Mouse (Mus musculus): Measurements from ENCODE around the gene Sgsm1.
"Not testable (repeated sequence)": the region's sequence is repeated elsewhere in the genome, so short reads cannot be mapped to it uniquely, and the experiment has no call there.

Gene Sgsm1

GRCm38 (mm10) chr5:113310377-113311003, at the start of gene Sgsm1:
TSS of gene Sgsm1 (minus strand) at chr5:113310786.
- DNase-seq (ENCODE audit: low spot score), result peak; percentile 84

GRCm38 (mm10) chr5:113358833-113359232, 48.2 kb upstream of the Sgsm1 start:
- no peak for DNase-seq (ENCODE audit: low spot score)

GRCm38 (mm10) chr5:113357656-113358055, 47.1 kb upstream of the Sgsm1 start:
- no peak for DNase-seq (ENCODE audit: low spot score)

GRCm38 (mm10) chr5:113357186-113357585, 46.6 kb upstream of the Sgsm1 start, which contains the start of gene Aym1:
TSS of gene Aym1 (plus strand) at chr5:113357294.
- no peak for DNase-seq (ENCODE audit: low spot score)

GRCm38 (mm10) chr5:113354311-113354710, 43.7 kb upstream of the Sgsm1 start:
- DNase-seq (ENCODE audit: low spot score), result no peak

GRCm38 (mm10) chr5:113352636-113353035, 42.0 kb upstream of the Sgsm1 start:
- no peak for DNase-seq (ENCODE audit: low spot score)

- no peak for DNase-seq (ENCODE audit: low spot score)
Observed at GRCm38 (mm10) chr5:113351768-113352167, 41.2 kb upstream of the Sgsm1 start.

GRCm38 (mm10) chr5:113349810-113350209, 39.2 kb upstream of the Sgsm1 start:
- DNase-seq (ENCODE audit: low spot score), result no peak

- DNase-seq (ENCODE audit: low spot score), result no peak
Observed at GRCm38 (mm10) chr5:113349226-113349625, 38.6 kb upstream of the Sgsm1 start.

GRCm38 (mm10) chr5:113348597-113348996, 38.0 kb upstream of the Sgsm1 start:
- no peak for DNase-seq (ENCODE audit: low spot score)

- DNase-seq (ENCODE audit: low spot score), result no peak
Observed at GRCm38 (mm10) chr5:113347593-113347992, 37.0 kb upstream of the Sgsm1 start.

- DNase-seq (ENCODE audit: low spot score), result not testable (repeated sequence)
Observed at GRCm38 (mm10) chr5:113346651-113347050, 36.1 kb upstream of the Sgsm1 start.

GRCm38 (mm10) chr5:113345781-113346180, 35.2 kb upstream of the Sgsm1 start:
- no peak for DNase-seq (ENCODE audit: low spot score)

GRCm38 (mm10) chr5:113344635-113345386, 34.2 kb upstream of the Sgsm1 start:
- no peak for DNase-seq (ENCODE audit: low spot score)

GRCm38 (mm10) chr5:113336281-113336680, 25.7 kb upstream of the Sgsm1 start:
- no peak for DNase-seq (ENCODE audit: low spot score)

GRCm38 (mm10) chr5:113335732-113336131, 25.1 kb upstream of the Sgsm1 start:
- no peak for DNase-seq (ENCODE audit: low spot score)

- DNase-seq (ENCODE audit: low spot score), result no peak
Observed at GRCm38 (mm10) chr5:113334621-113335530, 24.3 kb upstream of the Sgsm1 start.

GRCm38 (mm10) chr5:113332899-113333298, 22.3 kb upstream of the Sgsm1 start:
- DNase-seq (ENCODE audit: low spot score), result no peak

GRCm38 (mm10) chr5:113332239-113332638, 21.7 kb upstream of the Sgsm1 start:
- peak; percentile 70 for DNase-seq (ENCODE audit: low spot score)

- no peak for DNase-seq (ENCODE audit: low spot score)
Observed at GRCm38 (mm10) chr5:113330202-113330601, 19.6 kb upstream of the Sgsm1 start.

- no peak for DNase-seq (ENCODE audit: low spot score)
Observed at GRCm38 (mm10) chr5:113329463-113329862, 18.9 kb upstream of the Sgsm1 start.

Measured in testis, postnatal 10 days (tissue).